Mouse (Mus musculus) ES-E14 (cell line): ENCODE measurements around the gene Col1a1.

Experiments
- CHD2 ChIP-seq: IDR thresholded peaks from 2 replicates; pipeline ENCODE4 v1.6.1; 2014; ENCODE audit warnings: mild to moderate bottlenecking, low read depth, low read length, inconsistent platforms
- HCFC1 ChIP-seq: IDR thresholded peaks from 2 replicates; pipeline ENCODE4 v1.6.1; 2012; ENCODE audit warnings: low read length, inconsistent platforms, borderline replicate concordance; ENCODE audit not compliant: insufficient read depth
- MAFK ChIP-seq: IDR thresholded peaks from 2 replicates; pipeline ENCODE4 v1.6.1; 2014; ENCODE audit warnings: mild to moderate bottlenecking, low read depth, low read length, inconsistent platforms; ENCODE audit not compliant: insufficient read depth
- ZC3H11A ChIP-seq: IDR thresholded peaks from 2 replicates; pipeline ENCODE4 v1.6.1; 2012; ENCODE audit warnings: low read depth, mild to moderate bottlenecking, inconsistent platforms, low read length, borderline replicate concordance
- ZNF384 ChIP-seq: IDR thresholded peaks from 2 replicates; pipeline ENCODE4 v1.6.1; 2012; ENCODE audit warnings: low read depth, low read length, inconsistent platforms

DNA sequence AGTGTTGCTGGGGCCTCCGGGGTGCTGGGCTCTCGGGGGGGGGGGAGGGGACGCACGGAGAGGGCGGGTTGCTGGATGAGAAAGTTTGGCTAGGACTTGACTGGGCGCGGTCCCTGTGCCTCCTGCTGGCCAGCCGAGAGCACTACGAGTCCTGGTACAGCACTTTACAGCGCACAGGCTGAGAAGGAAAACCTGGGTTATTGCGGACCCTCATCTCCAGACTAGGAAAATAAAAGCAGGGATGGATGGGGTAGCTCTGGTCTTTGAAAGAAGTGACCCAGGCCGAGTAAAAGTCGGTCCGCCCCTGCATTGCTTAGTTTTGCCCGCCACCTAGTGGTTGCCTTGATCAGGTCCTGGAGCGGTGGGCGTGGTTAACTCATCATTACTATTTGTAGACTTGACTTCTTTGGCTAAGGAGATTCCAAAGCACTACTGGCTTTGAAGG is 849 bp downstream of the Col1a1 start:
- TF ChIP-seq MAFK: no peak
- no peak for TF ChIP-seq ZNF384
- no peak for TF ChIP-seq HCFC1
- peak; percentile 47; the same call in 1 of the 2 replicates for TF ChIP-seq ZC3H11A
- TF ChIP-seq CHD2: no peak
